Mouse (Mus musculus) megakaryocyte progenitor cell, adult 5-6 weeks (primary cell): ENCODE data around the gene Olfr592. TPM values are rescaled to one million over a fixed set of nuclear protein-coding genes. Genes with fewer than 3 reads are reported as not detected.
"Not testable (repeated sequence)": the region's sequence is repeated elsewhere in the genome, so short reads cannot be mapped to it uniquely, and the experiment has no call there.

ENCODE experiments used
- ATAC-seq: replicated peaks from 2 replicates; pipeline ENCODE4 v1.8.0; 2016; ENCODE audit warnings: mild to moderate bottlenecking, moderate TSS enrichment, inconsistent platforms; ENCODE audit not compliant: poor library complexity
- total RNA-seq, 2 experiments: library from RNA; stranded (forward) in 1 of 2; stranded (reverse) in 1 of 2; fragments of 157-497, 149-512 nt in 1 of 2; fragments of 200-1000 nt in 1 of 2; gene quantifications; 2 replicates each; pipeline versions ENCODE4 v1.2.3 to v1.2.4; 2015 to 2017

Gene Olfr592
- total RNA-seq (2015) (not detected in 2 replicates), total RNA-seq (2017) (not detected in 2 replicates)

- not testable (repeated sequence) for ATAC-seq
Measured at GRCm38 (mm10) chr7:103184503-103184902, at the start of gene Olfr592. Gene Olfr592, plus strand, starts transcription at chr7:103184803.

GRCm38 (mm10) chr7:103140579-103140978 is 44.0 kb upstream of the Olfr592 start, which contains the start of gene Olfr588-ps1:
Gene Olfr588-ps1, plus strand, starts transcription at chr7:103140879.
- ATAC-seq: no peak

- ATAC-seq: no peak
Measured at GRCm38 (mm10) chr7:103156256-103156655, 28.3 kb upstream of the Olfr592 start, which contains the start of gene Olfr589. Gene Olfr589, minus strand, starts transcription at chr7:103156356.

DNA sequence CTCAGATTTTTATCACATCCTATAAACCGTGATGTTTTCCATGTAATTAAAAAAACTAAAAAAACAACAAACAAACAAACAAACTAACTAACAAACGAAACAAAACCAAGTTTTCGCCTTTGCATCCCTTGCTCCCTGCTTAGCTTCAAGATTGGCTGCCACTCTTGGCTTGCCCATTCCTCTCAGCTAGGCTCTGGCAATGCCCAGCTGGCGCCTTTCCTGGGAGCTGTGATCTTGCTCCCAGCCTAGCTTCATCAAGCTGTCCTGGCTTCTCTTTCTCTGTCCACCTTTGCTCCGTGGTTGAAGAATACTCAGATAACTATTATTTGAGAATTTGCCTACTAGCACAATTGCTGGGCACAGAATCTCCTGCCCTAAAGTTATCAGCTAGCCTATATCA is 14.9 kb upstream of the Olfr592 start:
- no peak for ATAC-seq

GRCm38 (mm10) chr7:103178240-103178639 is 6.4 kb upstream of the Olfr592 start, which contains the start of gene Olfr591:
Gene Olfr591, minus strand, starts transcription at chr7:103178340.
- no peak for ATAC-seq

DNA sequence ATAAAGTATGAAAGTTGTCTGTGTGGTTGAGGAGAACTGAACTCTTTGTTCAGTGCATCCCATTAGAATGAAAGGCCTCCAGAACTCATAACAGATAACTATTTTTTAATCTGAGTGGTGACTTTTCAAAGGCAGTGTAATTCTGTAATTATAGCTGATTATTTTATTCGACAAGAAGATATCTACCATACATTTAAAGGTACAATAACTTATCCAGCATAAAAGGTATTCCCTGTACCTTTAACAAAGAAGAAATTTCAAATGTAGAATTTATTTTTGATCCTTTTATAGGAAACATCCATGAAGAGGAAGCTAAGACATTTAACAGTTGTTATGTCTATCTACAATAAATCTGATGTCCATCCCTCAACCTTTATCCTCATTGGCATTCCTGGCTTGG is 27.0 kb downstream of the Olfr592 start, which contains the start of gene Olfr593:
Gene Olfr593 (plus strand): TSS at position 301 of the 400 bp plus-strand sequence.
- ATAC-seq: no peak

DNA sequence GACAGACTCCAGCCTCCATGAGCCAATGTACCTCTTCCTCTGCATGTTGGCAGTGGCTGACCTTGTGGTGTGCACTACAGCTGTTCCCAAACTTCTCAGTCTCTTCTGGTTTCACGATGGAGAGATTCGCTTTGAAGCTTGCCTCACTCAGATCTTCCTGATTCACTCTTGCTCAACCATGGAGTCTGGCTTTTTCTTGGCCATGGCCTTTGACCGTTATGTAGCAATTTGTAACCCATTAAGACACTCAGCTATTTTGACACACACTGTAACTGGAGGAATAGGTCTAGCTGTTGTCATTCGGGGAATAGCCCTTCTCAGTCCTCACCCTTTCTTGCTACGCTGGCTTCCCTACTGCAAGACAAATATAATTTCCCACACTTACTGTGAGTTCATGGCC is 27.4 kb downstream of the Olfr592 start:
- peak; percentile 88 for ATAC-seq

DNA sequence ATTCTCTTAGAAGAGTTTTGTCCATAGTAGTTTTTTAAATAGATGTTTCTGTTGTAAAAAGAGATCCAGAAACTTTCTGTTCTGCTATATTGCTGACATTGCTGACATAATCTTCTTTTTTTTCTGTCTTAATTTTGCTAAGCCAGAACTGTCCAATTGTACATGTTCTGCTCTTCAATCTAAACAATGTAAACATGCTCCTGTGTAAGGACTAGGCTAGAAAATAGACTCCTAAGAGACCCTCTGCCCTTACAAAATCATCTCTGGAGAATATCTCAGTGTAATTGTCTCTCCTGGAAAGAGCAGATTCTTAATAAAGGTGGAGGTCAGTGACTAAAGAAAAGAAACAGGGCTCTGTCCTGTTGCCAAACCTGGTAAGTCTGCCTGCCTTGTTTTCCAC is 32.1 kb downstream of the Olfr592 start, which contains the start of gene Olfr594:
Gene Olfr594 (plus strand): TSS at position 301 of the 400 bp plus-strand sequence.
- no peak for ATAC-seq

Other genes with a start within 250 kb of the Olfr592 start
- gene Olfr573-ps1, start 242.2 kb upstream of the Olfr592 start, total RNA-seq (2015): not detected in 2 replicates
- gene Olfr573-ps1, start 242.2 kb upstream of the Olfr592 start, total RNA-seq (2017): not detected in 2 replicates
- gene Olfr574, start 236.3 kb upstream of the Olfr592 start, total RNA-seq (2015): not detected in 2 replicates
- gene Olfr574, start 236.3 kb upstream of the Olfr592 start, total RNA-seq (2017): not detected in 2 replicates
- gene Olfr575, start 226.0 kb upstream of the Olfr592 start, total RNA-seq (2015): not detected in 2 replicates
- gene Olfr575, start 226.0 kb upstream of the Olfr592 start, total RNA-seq (2017): not detected in 2 replicates
- not detected in 2 replicates for gene Olfr576, start 222.1 kb upstream of the Olfr592 start, total RNA-seq (2015)
- gene Olfr576, start 222.1 kb upstream of the Olfr592 start, total RNA-seq (2017): not detected in 2 replicates
- gene Olfr577, start 208.9 kb upstream of the Olfr592 start, total RNA-seq (2015): not detected in 2 replicates
- not detected in 2 replicates for gene Olfr577, start 208.9 kb upstream of the Olfr592 start, total RNA-seq (2017)
- gene Olfr578, start 195.5 kb upstream of the Olfr592 start, total RNA-seq (2015): not detected in 2 replicates
- not detected in 2 replicates for gene Olfr578, start 195.5 kb upstream of the Olfr592 start, total RNA-seq (2017)
- not detected in 2 replicates for gene Olfr582, start 146.8 kb upstream of the Olfr592 start, total RNA-seq (2015)
- not detected in 2 replicates for gene Olfr582, start 146.8 kb upstream of the Olfr592 start, total RNA-seq (2017)
- gene Olfr583, start 133.5 kb upstream of the Olfr592 start, total RNA-seq (2015): not detected in 2 replicates
- not detected in 2 replicates for gene Olfr583, start 133.5 kb upstream of the Olfr592 start, total RNA-seq (2017)
- gene Olfr584, start 102.9 kb upstream of the Olfr592 start, total RNA-seq (2015): not detected in 2 replicates
- not detected in 2 replicates for gene Olfr584, start 102.9 kb upstream of the Olfr592 start, total RNA-seq (2017)
- gene Olfr585, start 87.1 kb upstream of the Olfr592 start, total RNA-seq (2015): not detected in 2 replicates
- gene Olfr585, start 87.1 kb upstream of the Olfr592 start, total RNA-seq (2017): not detected in 2 replicates
- gene Olfr586, start 59.2 kb upstream of the Olfr592 start, total RNA-seq (2015): not detected in 2 replicates
- gene Olfr586, start 59.2 kb upstream of the Olfr592 start, total RNA-seq (2017): not detected in 2 replicates
- not detected in 2 replicates for gene Olfr588-ps1, start 43.9 kb upstream of the Olfr592 start, total RNA-seq (2015)
- gene Olfr588-ps1, start 43.9 kb upstream of the Olfr592 start, total RNA-seq (2017): not detected in 2 replicates
- gene Olfr589, start 28.4 kb upstream of the Olfr592 start, total RNA-seq (2015): not detected in 2 replicates
- not detected in 2 replicates for gene Olfr589, start 28.4 kb upstream of the Olfr592 start, total RNA-seq (2017)
- not detected in 2 replicates for gene Olfr591, start 6.5 kb upstream of the Olfr592 start, total RNA-seq (2015)
- gene Olfr591, start 6.5 kb upstream of the Olfr592 start, total RNA-seq (2017): not detected in 2 replicates
- gene Olfr593, start 27.1 kb downstream of the Olfr592 start, total RNA-seq (2015): not detected in 2 replicates
- not detected in 2 replicates for gene Olfr593, start 27.1 kb downstream of the Olfr592 start, total RNA-seq (2017)
- gene Olfr594, start 32.2 kb downstream of the Olfr592 start, total RNA-seq (2015): not detected in 2 replicates
- not detected in 2 replicates for gene Olfr594, start 32.2 kb downstream of the Olfr592 start, total RNA-seq (2017)
- gene Usp17ld, start 67.7 kb downstream of the Olfr592 start, total RNA-seq (2015): not detected in 2 replicates
- not detected in 2 replicates for gene Usp17ld, start 67.7 kb downstream of the Olfr592 start, total RNA-seq (2017)
- not detected in 2 replicates for gene Olfr596, start 120.8 kb downstream of the Olfr592 start, total RNA-seq (2015)
- not detected in 2 replicates for gene Olfr596, start 120.8 kb downstream of the Olfr592 start, total RNA-seq (2017)
- gene Olfr597, start 131.5 kb downstream of the Olfr592 start, total RNA-seq (2015): not detected in 2 replicates
- gene Olfr597, start 131.5 kb downstream of the Olfr592 start, total RNA-seq (2017): not detected in 2 replicates
- not detected in 2 replicates for gene Olfr598, start 138.8 kb downstream of the Olfr592 start, total RNA-seq (2015)
- not detected in 2 replicates for gene Olfr598, start 138.8 kb downstream of the Olfr592 start, total RNA-seq (2017)
- gene Olfr599, start 151.1 kb downstream of the Olfr592 start, total RNA-seq (2015): not detected in 2 replicates
- gene Olfr599, start 151.1 kb downstream of the Olfr592 start, total RNA-seq (2017): not detected in 2 replicates
- not detected in 2 replicates for gene Olfr600, start 164.9 kb downstream of the Olfr592 start, total RNA-seq (2015)
- not detected in 2 replicates for gene Olfr600, start 164.9 kb downstream of the Olfr592 start, total RNA-seq (2017)
- gene Olfr601, start 177.9 kb downstream of the Olfr592 start, total RNA-seq (2015): not detected in 2 replicates
- gene Olfr601, start 177.9 kb downstream of the Olfr592 start, total RNA-seq (2017): not detected in 2 replicates
- not detected in 2 replicates for gene Olfr603, start 201.4 kb downstream of the Olfr592 start, total RNA-seq (2015)
- not detected in 2 replicates for gene Olfr603, start 201.4 kb downstream of the Olfr592 start, total RNA-seq (2017)
- not detected in 2 replicates for gene Usp17lc, start 230.3 kb downstream of the Olfr592 start, total RNA-seq (2015)
- not detected in 2 replicates for gene Usp17lc, start 230.3 kb downstream of the Olfr592 start, total RNA-seq (2017)